Mouse (Mus musculus) spleen, postnatal 14 days (tissue): ENCODE measurements at regions not wholly inside any gene's neighbourhood (a gene's known extent, or its start where the extent isn't known, plus 50 kb on each side); places are given as distances from the start of the nearest gene placed in this dataset.

Experiments
- DNase-seq, 2 experiments: peaks; one replicate each; pipeline ENCODE4 v3.0.0; 2021 to 2022; ENCODE audit warnings: low spot score in 2 of 2

DNA sequence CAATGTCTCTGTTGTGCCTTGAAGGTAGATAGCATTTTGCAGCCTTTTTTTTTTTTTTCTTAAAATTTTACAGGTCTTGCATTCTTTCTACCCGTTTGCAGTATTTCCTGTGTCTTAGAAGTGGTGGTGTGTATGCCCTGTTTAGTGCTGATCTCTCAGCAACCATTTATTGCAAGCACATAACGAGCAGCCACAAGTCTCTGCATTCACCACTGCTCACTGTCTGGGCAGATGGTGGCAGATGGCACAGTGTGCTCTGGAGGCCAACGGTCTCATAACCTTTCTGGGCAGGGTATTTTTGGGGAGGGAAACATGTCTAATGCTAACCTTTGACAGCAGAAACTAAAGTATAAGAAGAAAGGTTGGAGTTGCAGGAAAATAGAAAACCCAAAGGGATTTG, 266.1 kb upstream of the Ptger4 start:
- no peak for DNase-seq

DNA sequence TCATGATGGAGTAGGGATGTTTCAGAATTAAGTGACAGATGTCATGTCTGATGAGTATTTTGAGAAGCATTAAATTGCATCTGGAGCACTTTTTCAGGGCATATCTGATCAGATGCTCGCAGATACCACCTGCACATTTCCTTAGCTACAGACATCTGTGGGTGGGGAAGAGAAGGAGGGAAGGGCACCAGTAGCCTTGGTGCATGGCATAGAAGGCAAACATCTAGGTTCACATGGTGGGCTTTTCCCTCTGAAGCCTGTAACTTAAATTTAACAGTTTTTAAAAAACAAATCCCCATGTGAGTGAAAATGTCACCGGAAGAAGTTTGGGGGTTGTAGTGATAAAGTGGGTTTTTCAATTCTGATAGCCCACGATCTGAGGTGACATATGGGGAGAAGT, 267.1 kb upstream of the Ptger4 start:
- DNase-seq, result no peak

DNA sequence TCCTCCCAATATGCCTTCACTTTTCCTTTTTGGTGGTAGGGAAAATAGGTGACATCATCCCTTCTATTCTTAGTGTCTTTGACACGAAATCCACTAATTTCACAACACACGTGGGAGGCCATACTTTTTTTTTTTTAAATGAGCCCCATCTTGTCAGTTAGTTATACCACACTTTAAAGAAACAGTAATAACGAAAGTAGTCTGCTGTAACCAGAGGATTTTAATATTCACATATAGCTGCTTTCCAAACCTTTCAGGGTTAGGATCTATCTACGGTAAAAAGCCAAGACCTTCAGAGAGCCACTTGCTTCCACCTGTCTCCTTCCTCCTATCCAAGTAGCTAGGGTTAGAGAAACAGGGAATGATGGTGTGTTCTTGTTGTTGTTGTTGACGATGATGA, 268.6 kb upstream of the Ptger4 start:
- DNase-seq, result no peak

DNA sequence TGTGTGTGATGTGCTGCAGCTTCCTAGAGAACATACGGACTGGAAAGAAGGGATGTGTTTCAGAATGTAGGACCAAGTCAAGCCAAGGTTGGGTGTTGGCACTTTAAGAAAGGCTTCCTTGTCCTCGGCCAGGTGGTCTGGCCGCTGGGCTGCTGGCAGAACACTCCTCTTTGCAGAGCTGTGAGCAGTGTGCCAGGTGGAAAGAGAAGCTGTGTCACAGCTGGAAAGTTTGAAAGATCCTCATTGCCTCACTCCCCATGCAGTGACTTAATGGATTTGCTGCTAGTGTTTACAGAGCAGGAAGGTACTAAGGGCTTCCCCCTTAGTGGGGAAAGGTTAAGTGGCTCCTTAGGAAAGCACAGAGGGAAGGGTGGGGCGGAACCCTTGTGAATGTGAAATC, 269.2 kb upstream of the Ptger4 start:
- DNase-seq, result no peak

DNA sequence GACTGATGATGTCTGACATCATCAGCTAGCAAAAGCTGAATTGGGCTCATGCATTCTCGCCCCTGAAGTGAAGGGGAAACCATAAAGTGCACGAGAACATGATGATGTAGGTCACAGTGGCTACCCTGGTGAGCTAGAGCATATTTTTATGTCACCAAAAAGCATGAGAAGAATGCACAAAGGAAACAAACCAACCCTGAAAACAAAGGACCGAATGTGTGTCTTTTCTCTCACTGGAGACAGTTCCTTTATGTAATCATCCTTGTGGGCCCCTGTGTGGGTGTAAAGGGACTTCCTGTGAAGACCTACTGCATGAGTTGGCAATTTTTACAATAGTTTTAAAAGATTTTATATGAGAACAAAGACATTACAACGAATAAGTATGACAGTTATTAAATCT, 270.2 kb upstream of the Ptger4 start:
- no peak for DNase-seq

DNA sequence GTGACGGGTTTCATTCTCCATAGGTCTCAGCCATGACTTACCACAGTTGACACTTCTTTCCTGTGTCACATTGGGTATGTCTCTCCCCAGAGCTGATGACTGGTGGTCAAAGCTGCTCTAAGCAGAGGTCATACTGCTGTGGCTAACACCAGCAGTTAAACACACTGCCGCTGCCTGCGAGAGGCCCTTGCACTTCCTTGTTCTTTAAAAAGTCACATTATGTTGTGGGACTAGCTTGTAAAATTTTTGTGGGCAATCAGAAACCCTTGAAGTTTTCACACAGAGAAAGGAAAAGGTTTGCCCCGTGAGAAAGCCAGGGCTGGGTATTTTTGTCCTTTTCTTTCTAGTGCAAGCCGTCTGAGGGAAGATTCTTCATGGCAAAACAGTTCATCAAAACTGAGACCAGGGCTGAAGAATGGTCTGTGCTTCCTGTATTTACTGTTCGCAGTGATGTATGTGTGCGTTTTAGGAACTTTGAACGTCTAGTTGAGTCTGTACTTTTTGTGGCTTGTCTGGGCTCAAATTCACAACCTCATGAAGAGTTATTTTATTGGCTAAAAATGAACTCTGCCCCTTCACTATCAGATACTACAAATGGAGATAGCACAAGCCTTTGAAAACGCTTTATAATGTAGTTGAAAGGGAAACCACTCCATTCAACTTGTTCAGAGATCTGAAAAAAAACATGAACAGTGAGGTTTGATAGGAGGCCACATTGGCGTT, 273.4 kb upstream of the Ptger4 start:
- DNase-seq, result no peak

DNA sequence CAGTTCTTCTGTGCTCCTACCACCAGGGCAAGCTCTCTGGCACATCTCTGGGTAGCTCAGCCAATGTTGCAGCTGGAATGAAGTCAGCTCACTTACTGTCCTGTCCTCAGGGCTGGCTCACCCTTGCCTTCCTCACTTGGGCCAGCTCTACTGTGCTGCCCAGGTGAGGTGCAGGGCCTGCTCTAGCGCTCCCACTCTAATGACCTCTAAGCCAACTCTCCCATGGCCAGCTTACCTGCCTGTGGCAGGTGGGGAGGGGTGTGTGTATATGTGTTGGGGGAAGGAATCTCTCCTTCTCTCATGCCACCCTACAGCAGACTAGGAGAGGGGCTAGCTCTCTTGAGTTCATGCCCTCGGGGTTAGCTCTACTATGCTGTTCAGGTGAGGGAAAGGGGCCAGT, 275.6 kb upstream of the Ptger4 start:
- DNase-seq, result no peak

DNA sequence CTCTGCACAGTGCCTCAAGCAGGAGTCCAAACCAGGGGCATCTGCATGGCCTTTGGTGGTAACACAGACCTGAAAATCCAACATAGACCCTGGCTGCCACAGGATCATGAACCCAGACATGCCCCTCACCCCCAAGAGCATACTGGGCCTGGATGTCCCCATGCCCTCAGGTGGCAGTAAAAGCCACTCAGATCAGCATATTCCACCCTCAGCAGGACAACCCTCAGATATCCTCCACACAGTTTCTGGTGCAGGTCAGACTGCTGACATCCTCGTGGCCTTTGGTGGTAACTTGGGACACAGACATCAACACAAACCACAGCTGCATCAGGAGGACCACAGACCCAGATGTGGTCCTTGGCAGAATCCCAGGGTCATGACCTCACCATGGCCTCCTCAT, 276.0 kb upstream of the Ptger4 start:
- no peak for DNase-seq

DNA sequence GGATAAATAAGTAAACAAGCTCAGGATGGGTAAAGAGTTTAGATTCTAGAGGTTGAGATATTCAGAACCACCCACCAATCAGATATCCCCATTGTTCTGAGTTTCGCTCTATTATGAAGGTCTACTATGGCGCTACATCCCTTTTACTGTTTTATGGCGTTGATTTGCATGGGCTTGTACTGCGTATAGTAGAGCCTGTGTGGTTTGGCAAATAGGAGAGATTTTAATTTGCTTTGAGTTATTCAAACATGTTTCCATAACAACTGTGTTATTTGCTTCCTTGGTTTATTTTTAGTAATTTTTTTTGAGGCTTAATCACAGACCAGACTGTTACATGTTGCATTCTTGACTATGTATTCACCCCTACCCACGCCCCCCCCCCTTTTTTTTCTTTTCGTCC, 284.6 kb upstream of the Ptger4 start:
- no peak for DNase-seq

DNA sequence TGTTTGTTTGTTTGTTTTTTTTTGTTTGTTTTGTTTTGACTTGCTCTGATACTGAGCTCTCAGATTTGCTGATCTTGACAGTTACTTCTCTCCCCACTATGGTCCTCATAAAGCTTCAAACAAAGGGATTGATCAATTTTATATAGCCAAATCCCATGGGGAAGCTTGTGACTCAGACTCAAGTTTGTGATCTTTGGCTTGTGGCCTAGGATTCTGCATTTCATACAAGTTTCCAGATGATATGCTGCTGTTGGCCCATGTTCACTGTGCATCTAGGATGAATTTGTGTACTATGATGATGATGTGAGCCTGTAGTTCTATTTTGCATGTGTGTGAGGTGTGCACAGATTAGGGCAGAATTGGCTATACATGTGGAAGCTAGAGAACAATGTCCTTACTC, 289.7 kb upstream of the Ptger4 start:
- no peak for DNase-seq

DNA sequence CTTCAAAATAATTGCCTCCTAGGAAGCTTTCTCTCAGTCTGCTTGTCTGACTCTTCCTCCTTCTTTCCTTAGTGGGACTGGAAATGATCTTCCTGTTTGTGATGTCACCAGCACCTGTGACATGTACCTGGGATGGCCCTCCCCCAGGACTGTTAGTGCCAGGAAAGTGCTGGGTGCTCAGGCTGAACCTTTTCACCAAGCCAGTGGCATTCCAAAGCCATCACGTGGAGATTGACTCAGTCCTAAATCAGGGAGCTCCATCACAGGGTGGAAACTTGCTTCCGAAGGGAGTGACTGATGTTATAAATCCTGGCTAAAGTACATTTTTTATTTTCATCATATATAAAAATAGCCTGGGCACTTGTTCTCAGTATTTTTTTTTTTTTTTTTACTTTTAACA, 293.4 kb upstream of the Ptger4 start:
- no peak for DNase-seq

DNA sequence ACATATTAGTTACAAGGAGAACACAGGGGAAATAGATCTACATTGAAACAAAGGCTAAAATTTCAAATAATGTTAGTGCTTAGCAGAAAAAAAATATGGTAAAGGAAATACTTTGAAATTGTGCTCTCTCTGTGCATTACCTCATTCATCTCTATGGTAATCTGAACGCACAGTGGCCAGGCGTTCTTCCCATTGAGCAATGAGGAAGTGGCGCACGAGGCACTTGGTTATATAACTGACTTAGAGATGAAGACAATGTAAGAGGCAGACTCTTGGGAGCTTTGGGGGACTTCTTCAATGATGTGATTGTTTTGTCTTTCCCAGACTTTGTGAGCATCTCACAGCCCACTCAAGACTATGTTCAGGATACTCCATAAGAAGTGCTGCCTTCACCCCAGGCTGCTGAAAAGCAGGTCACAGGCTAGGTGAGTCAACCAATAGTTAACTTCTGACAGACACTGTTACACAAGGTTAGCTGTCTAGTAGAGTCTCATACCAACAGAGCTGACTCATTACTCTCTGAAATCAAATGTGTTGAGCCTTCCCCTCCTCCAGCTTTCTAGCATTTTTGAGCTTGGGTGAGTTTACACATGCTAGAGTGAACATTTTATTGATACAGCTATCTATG, 295.4 kb upstream of the Ptger4 start:
- DNase-seq, result no peak

DNA sequence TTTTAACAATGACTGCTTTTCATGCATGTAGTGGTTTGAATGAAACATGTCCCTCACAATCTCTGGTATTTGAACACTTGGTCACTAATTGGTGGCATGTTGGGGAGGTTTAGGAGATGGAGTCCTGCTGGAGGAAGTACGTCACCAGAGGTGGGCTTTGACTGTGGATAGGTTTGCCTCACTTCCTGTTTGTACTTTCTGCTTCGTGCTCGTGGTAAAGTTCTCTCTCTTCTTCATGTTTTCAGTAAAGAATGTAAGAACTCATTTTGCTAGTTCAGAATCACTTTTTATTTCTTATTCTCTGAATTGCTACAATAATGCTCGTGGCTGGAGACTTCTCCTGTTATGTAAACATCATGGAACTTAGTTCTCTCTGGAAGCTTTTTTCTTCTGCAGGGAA, 310.5 kb upstream of the Ptger4 start:
- no peak for DNase-seq

DNA sequence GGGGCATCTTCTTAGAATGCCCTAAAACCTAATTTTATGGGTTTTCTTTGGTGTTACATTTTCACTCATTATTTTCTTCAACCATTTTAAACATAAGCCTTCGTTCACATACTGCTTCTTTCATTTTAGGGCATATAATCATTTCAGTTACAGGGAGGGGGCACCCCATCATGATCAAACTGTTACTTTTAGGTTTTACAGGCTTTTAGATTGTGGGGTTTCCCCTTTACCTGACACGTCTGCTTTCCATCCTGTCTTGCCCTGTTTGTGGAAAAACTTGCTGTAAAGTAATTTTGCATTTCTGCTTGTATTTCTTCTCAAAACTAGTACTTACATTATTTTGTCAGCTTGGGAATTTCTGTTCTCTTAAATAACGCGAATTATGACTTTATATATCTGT, 310.9 kb upstream of the Ptger4 start:
- no peak for DNase-seq

DNA sequence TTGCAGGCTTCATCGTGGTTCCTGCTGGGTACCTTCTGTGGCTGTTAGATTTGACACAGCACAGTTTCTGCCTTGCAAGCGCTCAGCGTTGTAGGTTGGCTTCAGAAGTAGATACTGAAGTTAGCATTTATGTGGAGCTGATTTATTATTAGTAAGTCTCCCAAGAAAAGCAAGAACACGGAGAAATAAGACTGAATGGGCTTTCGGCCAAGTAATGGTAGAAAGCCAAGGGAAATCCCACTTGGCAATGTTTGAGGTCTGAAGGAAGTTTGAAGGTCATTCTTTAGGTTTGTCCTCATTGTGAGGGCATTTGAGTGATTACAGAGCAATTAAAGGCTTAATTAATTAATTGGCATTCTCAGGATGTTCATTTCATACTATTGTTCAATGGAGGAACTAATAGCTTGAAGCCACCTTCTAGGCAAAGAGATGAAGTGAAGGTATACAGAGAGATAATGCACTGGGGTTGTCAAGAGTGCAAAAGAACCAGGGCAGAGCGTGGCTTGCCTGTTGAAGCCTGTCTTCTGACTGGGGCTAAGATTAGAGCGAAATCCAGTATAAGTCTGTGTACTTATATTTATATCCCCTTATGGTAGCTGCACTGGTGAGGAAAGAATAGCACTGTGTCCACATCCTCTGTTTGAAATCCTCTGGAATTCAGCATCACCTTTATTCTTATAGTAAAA, 311.5 kb upstream of the Ptger4 start:
- no peak for DNase-seq

DNA sequence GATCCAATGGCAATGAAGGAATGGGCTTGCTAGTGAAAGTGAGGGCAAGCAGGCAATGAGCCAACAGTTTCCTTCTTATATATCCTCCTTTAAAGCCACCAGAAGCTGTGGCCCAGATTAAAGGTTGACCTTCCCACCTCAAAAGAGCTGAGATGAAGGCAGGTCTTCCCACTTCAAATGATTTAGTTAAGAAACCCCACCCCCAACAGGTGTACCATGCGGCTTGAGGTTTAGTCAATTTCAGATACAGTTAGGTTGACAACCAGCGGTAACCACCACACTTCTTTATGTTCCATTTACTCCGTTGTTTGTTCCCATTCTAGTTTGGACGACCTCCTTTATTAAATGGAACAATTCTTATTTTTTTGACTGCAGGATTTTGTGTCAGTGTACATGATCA, 317.8 kb upstream of the Ptger4 start:
- DNase-seq, result no peak

DNA sequence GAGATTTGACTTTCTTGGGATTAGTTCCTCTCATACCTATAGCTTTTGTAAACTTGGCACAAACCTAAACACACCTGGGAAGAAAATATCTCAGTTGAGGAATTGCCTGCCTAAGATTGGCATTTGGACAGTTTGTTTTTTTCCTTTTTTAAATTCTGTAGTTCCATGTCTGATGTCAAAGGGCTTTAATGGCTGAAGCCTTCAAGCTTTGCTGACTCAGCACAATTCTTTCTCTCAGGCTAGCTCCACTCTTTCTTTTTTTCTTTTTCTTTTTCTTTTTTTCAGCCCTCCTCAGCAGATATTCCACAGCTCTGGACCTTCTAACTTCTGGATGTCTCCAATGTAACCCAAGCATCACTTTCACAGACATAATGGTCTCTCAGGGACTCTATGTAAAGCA, 330.4 kb upstream of the Ptger4 start:
- DNase-seq, result no peak

DNA sequence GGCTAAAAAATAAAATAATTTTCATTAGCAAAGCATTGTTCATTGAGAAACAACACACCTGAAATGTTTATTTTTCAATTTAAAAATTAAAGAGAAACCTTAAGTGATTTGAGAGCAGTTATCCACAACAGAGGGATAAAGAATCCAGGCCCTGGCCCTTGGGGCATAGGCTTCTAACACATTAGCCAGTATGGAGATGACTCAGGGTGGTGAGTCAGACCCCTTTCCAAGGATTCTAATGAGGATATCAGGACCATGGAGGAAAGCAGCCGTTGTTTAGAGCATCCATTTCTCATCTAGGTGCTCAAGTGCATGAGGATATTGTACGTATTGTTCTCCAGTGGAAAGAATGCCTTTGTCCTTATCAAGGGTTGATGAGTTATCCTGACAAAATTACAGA, 335.6 kb upstream of the Ptger4 start:
- no peak for DNase-seq

DNA sequence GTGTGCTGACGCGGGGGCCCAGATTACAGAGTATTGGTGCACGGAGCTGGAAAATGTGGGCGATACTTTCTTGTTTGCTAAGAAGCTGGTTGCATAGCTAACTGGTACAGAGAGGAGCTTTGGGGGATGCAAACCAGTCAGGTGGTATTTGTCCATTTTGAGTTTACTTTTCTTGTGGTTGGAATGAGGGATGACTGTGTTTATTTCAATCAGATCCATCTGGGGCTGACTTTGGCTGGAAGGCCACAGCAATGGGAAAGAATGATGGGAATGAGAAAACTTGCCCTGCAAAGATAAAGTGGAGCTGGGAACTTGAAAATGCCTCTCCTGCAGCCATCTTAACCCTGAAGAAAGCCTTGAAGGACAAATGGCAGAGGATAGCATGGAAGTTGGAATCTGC, 336.4 kb upstream of the Ptger4 start:
- no peak for DNase-seq

DNA sequence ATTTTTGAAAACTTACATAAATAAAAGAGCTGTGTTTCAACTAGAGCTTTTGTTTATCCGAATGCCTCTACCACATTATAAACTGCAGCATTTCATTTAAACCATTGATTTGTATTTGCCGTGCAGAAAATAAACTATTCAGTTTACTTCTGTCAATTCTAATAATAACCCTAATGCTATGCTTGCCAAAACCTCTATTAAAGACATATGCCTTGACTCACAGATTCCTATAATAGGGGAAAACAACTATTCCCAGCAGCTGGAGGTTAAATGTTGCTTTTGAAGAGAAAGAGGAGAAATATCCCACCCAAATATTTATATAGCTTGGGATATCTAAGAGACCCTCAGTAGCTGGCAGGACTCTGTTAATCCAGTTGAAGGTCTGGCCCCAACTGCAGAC, 340.4 kb upstream of the Ptger4 start:
- DNase-seq, result no peak

DNA sequence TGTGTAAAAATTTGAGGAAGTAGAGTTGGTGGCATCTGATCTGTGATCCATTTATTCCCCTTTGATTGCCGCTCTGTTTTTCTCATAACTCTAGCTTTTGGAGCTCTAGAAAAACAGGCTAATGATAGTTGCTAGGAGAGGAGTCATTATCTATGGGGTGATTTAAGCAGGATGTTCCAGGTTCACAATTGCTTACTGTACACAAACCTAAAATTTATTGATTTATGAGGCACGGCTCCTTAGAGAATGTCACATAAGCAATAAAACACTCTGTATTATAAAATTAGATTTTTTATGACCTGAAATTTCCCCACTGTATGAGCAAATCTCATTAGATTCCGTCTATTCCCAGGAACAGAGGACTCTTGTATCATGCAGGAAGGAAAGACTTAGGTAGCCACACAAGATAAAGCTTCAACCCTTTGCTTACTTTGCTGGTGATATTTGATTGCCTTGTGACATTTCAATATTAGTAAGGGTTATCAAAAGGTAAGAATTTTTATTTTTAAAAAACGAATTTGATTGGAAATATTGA, 360.8 kb upstream of the Ptger4 start:
- no peak for DNase-seq

DNA sequence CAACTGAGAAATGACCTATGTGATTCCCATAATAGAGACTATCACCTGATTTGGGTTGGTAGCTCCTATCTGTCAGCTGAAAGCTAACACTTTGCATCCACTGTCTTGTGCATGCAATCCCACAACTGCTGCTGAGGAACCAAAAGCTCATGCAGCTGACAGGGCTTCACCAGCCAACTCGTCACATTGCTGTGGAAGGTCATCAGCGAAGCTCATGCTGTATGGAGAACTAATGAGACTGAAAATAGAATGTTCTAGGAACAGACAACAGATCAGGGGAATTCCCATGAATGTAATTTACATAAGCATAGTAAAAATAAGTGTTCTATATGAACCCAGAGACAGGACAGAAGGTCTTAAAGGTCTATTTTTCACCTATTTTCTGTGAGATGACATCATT, 363.5 kb upstream of the Ptger4 start:
- no peak for DNase-seq

DNA sequence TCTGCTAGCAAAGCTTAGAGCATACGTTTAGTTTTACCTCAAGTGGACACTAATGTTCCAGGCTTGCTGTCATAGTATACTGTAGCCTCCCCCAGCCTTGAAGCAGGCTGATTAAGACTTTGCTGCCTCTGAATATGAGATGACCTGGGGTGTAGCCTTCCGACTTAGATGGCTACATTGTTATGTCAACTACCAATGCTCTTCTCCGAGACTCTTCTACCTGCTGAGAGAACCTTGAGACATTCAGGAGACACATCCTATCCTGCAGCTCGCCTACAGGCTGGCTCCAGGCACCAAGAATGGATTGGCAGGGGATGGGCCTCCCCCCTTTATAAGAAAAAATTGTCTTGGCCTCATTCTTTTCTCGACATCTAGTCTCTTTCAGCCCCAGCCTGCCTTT, 379.0 kb upstream of the Ptger4 start:
- DNase-seq, result no peak
